Mouse (Mus musculus): Measurements from ENCODE around the gene Gm21488.
"Not testable (repeated sequence)": the region's sequence is repeated elsewhere in the genome, so short reads cannot be mapped to it uniquely, and the experiment has no call there.

Gm21488 gene

DNA sequence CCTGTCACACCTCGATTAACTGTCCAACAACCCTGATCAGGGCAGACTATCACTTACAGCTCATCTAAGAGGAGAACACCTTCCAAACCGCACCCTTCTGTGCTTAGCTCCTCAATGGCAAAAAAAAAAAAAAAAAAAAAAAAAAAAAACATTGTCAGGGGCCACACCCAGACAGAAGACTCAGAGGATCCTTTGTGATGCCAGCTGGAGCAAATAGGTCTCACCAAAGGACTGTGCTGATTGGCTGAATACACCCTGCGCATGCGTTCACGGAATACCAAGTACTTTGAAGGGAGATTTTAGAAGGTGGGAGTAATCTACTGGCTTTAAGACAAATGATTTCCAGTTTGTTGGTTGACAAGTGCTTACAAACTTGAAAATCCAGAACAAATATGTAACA is at the start of gene Gm21488:
Gene Gm21488, minus strand, starts transcription at position 101 of the 400 bp plus-strand sequence.
- DNase-seq: not testable (repeated sequence)
